Mouse (Mus musculus): ENCODE results near the gene Prpsap2.

- no peak for TF ChIP-seq CTCF (conservative IDR thresholded peaks at IDR 0.05; ENCODE audit: low read length)
- TF ChIP-seq POU5F1 (IDR thresholded peaks at IDR 0.05; ENCODE audit: borderline replicate concordance, low read length) = no peak
- TF ChIP-seq NANOG (IDR thresholded peaks at IDR 0.05; ENCODE audit: borderline replicate concordance, low read length) = no peak
Observed at GRCm38 (mm10) chr11:61761584-61762407, at the start of gene Prpsap2.

All from E14TG2a.4 (cell line).